Comparison of ENCODE assay signal across 19 mouse cellular contexts in genomic region chr10:117712871-117713270, GRCm38 (mm10). TPM values are rescaled to one million over a fixed set of nuclear protein-coding genes. Genes with fewer than 3 reads are reported as not detected.
DNase-seq lines count a peak whose midpoint lies in the region; TF ChIP-seq lines count a peak whose summit lies in the region.
"Had no signal": no experiment of that assay in that cellular context is flagged by ENCODE, and none has a peak within 500 bp of the region (broad histone marks: within the 10 kb centered on the region; RNA-seq: fewer than 3 reads in every experiment).

No protein-coding gene starts in this region.

- no peaks in the 10 kb centered on the region for H3K27me3 ChIP-seq in CH12.LX (replicated peaks)
- no peaks in the 10 kb centered on the region for H3K27me3 ChIP-seq in midbrain, embryonic 10.5 days (ENCODE audit: low read depth, poor library complexity, severe bottlenecking)
- H3K27me3 ChIP-seq: embryonic facial prominence, embryonic 12.5 days; forebrain, embryonic 13.5 days; forebrain, embryonic 15.5 days had no signal

- H3K9me3 ChIP-seq in CH12.LX (replicated peaks; ENCODE audit: low read length) (no peaks in the 10 kb centered on the region), ES-E14 (ENCODE audit: control insufficient read depth, insufficient read depth, low read depth, low read length) (no peaks in the 10 kb centered on the region)
- H3K9me3 ChIP-seq in midbrain, embryonic 10.5 days (replicated peaks), result no peaks in the 10 kb centered on the region
- H3K9me3 ChIP-seq: embryonic facial prominence, embryonic 10.5 days; embryonic facial prominence, embryonic 12.5 days; forebrain, embryonic 13.5 days; forebrain, embryonic 15.5 days had no signal

- H3K9ac ChIP-seq in CH12.LX (ENCODE audit: insufficient read depth, low read depth), result no peak overlapping the region
- no peak overlapping the region for H3K9ac ChIP-seq in ES-E14 (ENCODE audit: insufficient read depth, low read depth, low read length, poor library complexity, severe bottlenecking)
- H3K9ac ChIP-seq: embryonic facial prominence, embryonic 12.5 days; forebrain, embryonic 13.5 days; forebrain, embryonic 15.5 days; forebrain, postnatal 0 days had no signal

- H3K27ac ChIP-seq in CH12.LX (ENCODE audit: insufficient read depth, low read depth) (0 out of 2 replicates have a peak overlapping the region, but pooled peaks have one; percentile 0), ES-E14 (ENCODE audit: insufficient read depth, low read depth, low read length, poor library complexity, severe bottlenecking) (no peak overlapping the region)
- no peak overlapping the region for H3K27ac ChIP-seq in midbrain, embryonic 10.5 days (replicated peaks)
- H3K27ac ChIP-seq: embryonic facial prominence, embryonic 10.5 days; embryonic facial prominence, embryonic 12.5 days; forebrain, embryonic 13.5 days; forebrain, embryonic 15.5 days had no signal

- no peak for TF ChIP-seq EP300 in CH12.LX (IDR thresholded peaks at IDR 0.05; ENCODE audit: low read length)

- H3K79me2 ChIP-seq in CH12.LX (replicated peaks; ENCODE audit: control insufficient read depth, extremely low read depth, insufficient read depth, poor library complexity, severe bottlenecking), result peaks cover 17% of the 10 kb centered on the region

- TF ChIP-seq CTCF in CH12.LX (conservative IDR thresholded peaks at IDR 0.05 in 1 of 2, IDR thresholded peaks at IDR 0.05 in 1 of 2; ENCODE audit: low read depth in 2 of 2, low read length in 2 of 2), result no peak

- 95% methylated on average over 9 of the region's 9 CpGs for WGBS in midbrain, embryonic 10.5 days

- H3K4me2 ChIP-seq in CH12.LX (ENCODE audit: insufficient read depth, low read depth, poor library complexity, severe bottlenecking), result no peak overlapping the region
- H3K4me2 ChIP-seq: embryonic facial prominence, embryonic 12.5 days; forebrain, embryonic 13.5 days; forebrain, embryonic 15.5 days had no signal

- in situ Hi-C loops in CH12.LX (cut with MboI; ENCODE audit: low pct_ligation_motif_present, low pct_unique_long_range_greater_than_20kb, low sequenced_read_pairs), result no loop called here
- in situ Hi-C loops in ES-E14 (cut with MboI; ENCODE audit: low sequenced_read_pairs in 2 of 2, unreplicated experiment in 2 of 2), result no loop called here

- no peak for TF ChIP-seq RAD21 in CH12.LX (IDR thresholded peaks at IDR 0.05; ENCODE audit: low read depth, low read length)

- H3K4me1 ChIP-seq in CH12.LX (ENCODE audit: control insufficient read depth in 1 of 2, insufficient read depth in 2 of 2) (peaks cover 15 to 53% of the 10 kb centered on the region in 2 experiments), ES-E14 (ENCODE audit: control insufficient read depth in 2 of 2, insufficient read depth in 2 of 2, low read length in 2 of 2, poor library complexity in 1 of 2) (peaks cover 3 to 12% of the 10 kb centered on the region in 2 experiments; a peak in 3 of 4 replicates)
- peaks cover 28% of the 10 kb centered on the region for H3K4me1 ChIP-seq in midbrain, embryonic 10.5 days

- peaks cover 4 to 7% of the 10 kb centered on the region in 2 experiments for H3K36me3 ChIP-seq in CH12.LX (replicated peaks in 1 of 2; ENCODE audit: control insufficient read depth in 1 of 2, insufficient read depth in 1 of 2, low read length in 1 of 2)
- H3K36me3 ChIP-seq in ES-E14 (ENCODE audit: control insufficient read depth, insufficient read depth, low read length, poor library complexity, severe bottlenecking), result peaks cover 2% of the 10 kb centered on the region; the same call in 1 of the 2 replicates
- H3K36me3 ChIP-seq in midbrain, embryonic 10.5 days, result peaks cover 14% of the 10 kb centered on the region
- H3K36me3 ChIP-seq: forebrain, embryonic 15.5 days had no signal

- no peak for TF ChIP-seq POLR2A in CH12.LX (IDR thresholded peaks at IDR 0.05; ENCODE audit: low read depth, low read length)

- DNase-seq in 3T3-L1 (ENCODE audit: low read depth, low spot score) (peak; percentile 95), CH12.LX (ENCODE audit: extremely low read depth) (no peak), ES-E14 (ENCODE audit: low read depth, low spot score) (no peak)
- no peak for DNase-seq in midbrain, embryonic 10.5 days (ENCODE audit: low spot score)
- DNase-seq in urinary bladder, postnatal 25 days (ENCODE audit: low spot score), result no peak
- DNase-seq: adrenal gland, adult 2 months; adrenal gland, postnatal 10 days; adrenal gland, postnatal 25 days; B cell, adult 2 months; cerebellum, adult 11 months; cerebellum, adult 18-20 months; cerebellum, adult 8-10 months; cerebellum, postnatal 14 days; cerebellum, postnatal 36 days; forebrain, postnatal 0 days had no signal

- dilution Hi-C loops in CH12.LX (cut with MboI; ENCODE audit: extremely low pct_ligation_motif_present, extremely low pct_unique_long_range_greater_than_20kb, low sequenced_read_pairs), result no loop called here

- no peak overlapping the region for H3K4me3 ChIP-seq in CH12.LX (replicated peaks in 1 of 3; ENCODE audit: low read depth in 2 of 3, low read length in 2 of 3, poor library complexity in 1 of 3)
- no peak overlapping the region for H3K4me3 ChIP-seq in ES-E14 (ENCODE audit: insufficient read depth in 1 of 2, low read depth in 1 of 2, low read length in 2 of 2, poor library complexity in 1 of 2, severe bottlenecking in 1 of 2)
- no peak overlapping the region for H3K4me3 ChIP-seq in midbrain, embryonic 10.5 days
- H3K4me3 ChIP-seq: embryonic facial prominence, embryonic 10.5 days; embryonic facial prominence, embryonic 12.5 days; forebrain, embryonic 13.5 days; forebrain, embryonic 15.5 days had no signal

TF ChIP-seq in CH12.LX, 34 proteins besides CTCF, POLR2A, EP300 and RAD21:
- no peak for TF ChIP-seq ZKSCAN1 (IDR thresholded peaks at IDR 0.05; ENCODE audit: borderline replicate concordance, low read depth, low read length)
- 0 out of 2 replicates have a peak, but pooled peaks have one; percentile 35 for TF ChIP-seq ZNF384 (IDR thresholded peaks at IDR 0.05; ENCODE audit: low read depth, low read length)

TF ChIP-seq in ES-E14, 5 proteins besides CTCF, POLR2A, EP300 and RAD21:
- no peak for TF ChIP-seq ZC3H11A (IDR thresholded peaks at IDR 0.05; ENCODE audit: borderline replicate concordance, low read depth, low read length)
- no peak for TF ChIP-seq MAFK (IDR thresholded peaks at IDR 0.05; ENCODE audit: insufficient read depth, low read depth, low read length)
- no peak for TF ChIP-seq CHD2 (IDR thresholded peaks at IDR 0.05; ENCODE audit: low read depth, low read length)
- peak; percentile 34; the same call in 1 of the 2 replicates for TF ChIP-seq ZNF384 (IDR thresholded peaks at IDR 0.05; ENCODE audit: low read depth, low read length)
- TF ChIP-seq HCFC1 (IDR thresholded peaks at IDR 0.05; ENCODE audit: borderline replicate concordance, insufficient read depth, low read length), result no peak

RNA-seq across cellular contexts. Expression of gene Mdm2, which starts 2.3 kb away (rescaled TPM):
- total RNA-seq in CH12.LX (2012; rRNA removed) (136 and 166 TPM in 2 replicates), CH12.LX (2014; rRNA removed) (104 and 112 TPM in 2 replicates), ES-E14 (2012; rRNA removed) (145 and 178 TPM in 2 replicates)
- 74.9 and 79.8 TPM in 2 replicates for polyA plus RNA-seq in CH12.LX (2012; ENCODE audit: insufficient read length, low read depth)
- 60.6 and 66.7 TPM in 2 replicates for polyA plus RNA-seq in midbrain, embryonic 10.5 days (2016; fragmentation: Nextera tagmentation; extraction: Ambion mirVana)

RNA-seq across cellular contexts. Expression of gene Slc35e3, which starts 33.3 kb away (rescaled TPM):
- total RNA-seq in CH12.LX (2012; rRNA removed) (5.0 and 6.4 TPM in 2 replicates), CH12.LX (2014; rRNA removed) (1.4 and 2.2 TPM in 2 replicates), ES-E14 (2012; rRNA removed) (16.3 and 22.8 TPM in 2 replicates)
- 9.7 and 9.8 TPM in 2 replicates for polyA plus RNA-seq in CH12.LX (2012; ENCODE audit: insufficient read length, low read depth)
- polyA plus RNA-seq in midbrain, embryonic 10.5 days (2016; fragmentation: Nextera tagmentation; extraction: Ambion mirVana), result 19.5 and 24.8 TPM in 2 replicates
